Mouse (Mus musculus): Measurements from ENCODE around the gene Il18rap. TPM values are rescaled to one million over a fixed set of nuclear protein-coding genes. Genes with fewer than 3 reads are reported as not detected.

Il18rap gene
- polyA plus RNA-seq, 1 experiment from 2014 or later, result 0.15 TPM

DNA sequence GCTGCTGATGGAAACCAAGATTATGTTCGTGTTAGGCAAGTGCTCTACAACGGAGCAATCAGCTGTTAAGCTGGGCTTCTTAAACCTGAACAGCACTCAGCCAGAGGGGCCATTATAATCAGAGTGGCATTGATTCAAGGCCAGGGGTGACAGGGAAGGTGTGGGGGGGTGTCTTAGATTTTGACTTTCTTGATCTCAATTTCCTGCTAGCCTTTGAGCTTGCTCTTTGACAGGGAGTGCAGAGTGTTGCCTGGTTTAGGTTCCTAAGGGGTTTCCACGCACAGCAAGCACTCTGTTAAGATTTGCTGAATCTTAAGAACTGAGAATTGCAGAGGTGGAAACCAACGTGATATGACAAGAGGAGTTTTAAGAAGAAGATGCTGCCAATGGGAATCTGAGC lies 38.4 kb upstream of the Il18rap start:
- 74% methylated on average over 4 of the region's 4 CpGs for WGBS
- Histone ChIP-seq H3K4me1 (ENCODE audit: control insufficient read depth, insufficient read depth, low read length) (no peaks in the 10 kb centered on the region), H3K27me3 (ENCODE audit: control insufficient read depth, insufficient read depth, low read length) (no peaks in the 10 kb centered on the region), H3K9ac (ENCODE audit: low read length) (no peak overlapping the region), H3K4me2 (no peak overlapping the region), H3K9me3 (ENCODE audit: control insufficient read depth, low read length) (no peaks in the 10 kb centered on the region), H3K4me3 (ENCODE audit: low read depth, low read length) (no peak overlapping the region), H3K27ac (ENCODE audit: low read depth, low read length) (no peak overlapping the region), H3K36me3 (ENCODE audit: control insufficient read depth, insufficient read depth, low read length) (no peaks in the 10 kb centered on the region)
- ATAC-seq (ENCODE audit: low FRiP score), result no peak
- DNase-seq (ENCODE audit: low spot score, missing footprints), result no peak

DNA sequence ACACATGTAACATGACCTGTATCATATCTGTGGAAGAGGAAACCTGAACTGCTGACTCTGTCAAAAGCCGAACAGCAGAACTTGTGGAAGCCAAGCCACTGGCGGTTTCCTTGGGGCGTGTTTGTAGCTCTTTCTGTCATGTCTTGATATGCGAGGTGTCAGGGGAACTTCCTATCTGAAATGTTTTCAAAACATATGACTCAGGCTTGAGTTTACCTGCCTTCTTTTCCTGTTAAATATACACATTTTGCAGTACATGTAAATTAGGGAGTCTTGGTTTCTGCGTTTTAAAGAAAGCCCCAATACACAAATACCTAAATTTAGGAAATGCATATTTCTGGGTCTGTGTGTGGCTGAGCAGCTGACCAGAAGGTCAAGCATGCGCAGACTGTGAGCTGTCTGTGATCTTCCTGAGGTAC lies 35.6 kb upstream of the Il18rap start:
- DNase-seq (ENCODE audit: low spot score, missing footprints) (no peak), ATAC-seq (ENCODE audit: low FRiP score) (no peak)
- no peaks in the 10 kb centered on the region for H3K4me1 ChIP-seq (ENCODE audit: control insufficient read depth, insufficient read depth, low read length)
- 92% methylated on average over 6 of the region's 6 CpGs for WGBS
- no peak overlapping the region for H3K27ac ChIP-seq (ENCODE audit: low read depth, low read length)
- no peaks in the 10 kb centered on the region for H3K36me3 ChIP-seq (ENCODE audit: control insufficient read depth, insufficient read depth, low read length)
- H3K4me2 ChIP-seq, result no peak overlapping the region
- no peak overlapping the region for H3K9ac ChIP-seq (ENCODE audit: low read length)
- no peaks in the 10 kb centered on the region for H3K27me3 ChIP-seq (ENCODE audit: control insufficient read depth, insufficient read depth, low read length)
- no peak overlapping the region for H3K4me3 ChIP-seq (ENCODE audit: low read depth, low read length)
- H3K9me3 ChIP-seq (ENCODE audit: control insufficient read depth, low read length), result no peaks in the 10 kb centered on the region

DNA sequence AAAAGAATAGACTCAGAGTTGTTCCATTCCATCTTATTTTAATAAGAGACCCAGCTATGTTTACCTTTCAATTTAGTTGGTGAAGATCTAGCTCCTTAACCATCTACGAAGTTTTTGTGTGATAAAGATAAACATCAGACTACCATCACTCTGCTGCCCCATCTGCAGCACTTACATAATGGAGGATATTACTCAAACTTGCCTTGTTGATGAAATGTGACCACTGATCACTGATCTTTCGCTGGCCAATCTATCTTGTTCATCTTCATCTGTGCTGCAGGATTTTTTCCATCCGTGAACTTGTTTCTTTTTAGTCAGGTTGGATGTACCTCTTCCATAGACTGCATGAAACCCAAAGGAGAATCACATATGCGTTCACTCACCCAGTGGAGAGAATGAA lies 20.6 kb upstream of the Il18rap start:
- ATAC-seq (ENCODE audit: low FRiP score), result no peak
- Histone ChIP-seq H3K9ac (ENCODE audit: low read length) (no peak overlapping the region), H3K4me2 (no peak overlapping the region), H3K36me3 (ENCODE audit: control insufficient read depth, insufficient read depth, low read length) (no peaks in the 10 kb centered on the region), H3K27ac (ENCODE audit: low read depth, low read length) (no peak overlapping the region), H3K4me3 (ENCODE audit: low read depth, low read length) (no peak overlapping the region), H3K9me3 (ENCODE audit: control insufficient read depth, low read length) (no peaks in the 10 kb centered on the region), H3K27me3 (ENCODE audit: control insufficient read depth, insufficient read depth, low read length) (no peaks in the 10 kb centered on the region), H3K4me1 (ENCODE audit: control insufficient read depth, insufficient read depth, low read length) (no peaks in the 10 kb centered on the region)
- WGBS, result 87% methylated on average over 4 of the region's 4 CpGs
- DNase-seq (ENCODE audit: low spot score, missing footprints), result no peak

DNA sequence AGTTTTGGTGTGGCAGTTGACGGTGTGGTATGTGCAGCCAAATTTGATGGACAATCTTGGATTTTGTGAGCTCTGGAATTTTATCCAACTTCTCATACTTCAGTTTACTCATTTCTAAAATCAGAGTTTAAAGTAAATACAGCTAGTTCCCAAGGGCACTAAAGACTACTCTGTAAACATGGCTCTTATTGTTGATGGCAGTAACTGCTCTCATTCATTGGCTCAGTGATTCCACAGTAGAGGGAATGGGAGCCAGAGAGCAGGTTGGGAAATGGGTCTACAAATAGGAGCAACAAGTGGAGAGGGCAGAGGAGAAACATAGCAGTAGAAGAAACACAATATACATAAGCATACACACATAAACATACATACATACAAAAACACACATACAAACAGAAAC lies 15.5 kb upstream of the Il18rap start:
- H3K36me3 ChIP-seq (ENCODE audit: control insufficient read depth, insufficient read depth, low read length), result no peaks in the 10 kb centered on the region
- H3K9me3 ChIP-seq (ENCODE audit: control insufficient read depth, low read length), result no peaks in the 10 kb centered on the region
- H3K4me3 ChIP-seq (ENCODE audit: low read depth, low read length), result no peak overlapping the region
- H3K27ac ChIP-seq (ENCODE audit: low read depth, low read length), result no peak overlapping the region
- H3K4me2 ChIP-seq, result no peak overlapping the region
- DNase-seq (ENCODE audit: low spot score, missing footprints) (no peak), ATAC-seq (ENCODE audit: low FRiP score) (no peak)
- no peak overlapping the region for H3K9ac ChIP-seq (ENCODE audit: low read length)
- 96% methylated on average over 1 of the region's 1 CpGs for WGBS
- H3K4me1 ChIP-seq (ENCODE audit: control insufficient read depth, insufficient read depth, low read length), result no peaks in the 10 kb centered on the region
- no peaks in the 10 kb centered on the region for H3K27me3 ChIP-seq (ENCODE audit: control insufficient read depth, insufficient read depth, low read length)

DNA sequence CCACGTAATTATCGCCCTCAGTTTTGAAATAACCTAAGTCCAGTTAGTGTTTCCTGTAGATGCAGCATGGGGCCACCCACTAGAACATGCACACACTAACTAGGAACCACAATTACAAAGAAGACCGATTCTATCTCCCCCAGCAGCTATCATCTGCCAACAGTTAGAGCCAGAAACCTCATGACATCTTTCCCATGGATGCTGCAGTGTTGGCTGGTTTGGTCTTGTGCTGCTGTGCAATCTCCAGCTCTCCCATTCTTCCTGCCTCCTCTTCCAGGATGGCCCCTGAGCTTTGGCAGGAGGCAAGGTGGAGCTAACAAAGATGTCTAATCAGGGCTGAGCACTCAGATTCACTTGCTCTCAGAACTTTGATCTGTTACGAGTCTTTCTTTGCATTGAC lies 14.0 kb upstream of the Il18rap start:
- Histone ChIP-seq H3K27me3 (ENCODE audit: control insufficient read depth, insufficient read depth, low read length) (no peaks in the 10 kb centered on the region), H3K4me2 (no peak overlapping the region), H3K27ac (ENCODE audit: low read depth, low read length) (no peak overlapping the region), H3K4me3 (ENCODE audit: low read depth, low read length) (no peak overlapping the region), H3K9me3 (ENCODE audit: control insufficient read depth, low read length) (no peaks in the 10 kb centered on the region), H3K36me3 (ENCODE audit: control insufficient read depth, insufficient read depth, low read length) (no peaks in the 10 kb centered on the region), H3K4me1 (ENCODE audit: control insufficient read depth, insufficient read depth, low read length) (no peaks in the 10 kb centered on the region), H3K9ac (ENCODE audit: low read length) (no peak overlapping the region)
- DNase-seq (ENCODE audit: low spot score, missing footprints) (no peak), ATAC-seq (ENCODE audit: low FRiP score) (no peak)
- 82% methylated on average over 4 of the region's 4 CpGs for WGBS

DNA sequence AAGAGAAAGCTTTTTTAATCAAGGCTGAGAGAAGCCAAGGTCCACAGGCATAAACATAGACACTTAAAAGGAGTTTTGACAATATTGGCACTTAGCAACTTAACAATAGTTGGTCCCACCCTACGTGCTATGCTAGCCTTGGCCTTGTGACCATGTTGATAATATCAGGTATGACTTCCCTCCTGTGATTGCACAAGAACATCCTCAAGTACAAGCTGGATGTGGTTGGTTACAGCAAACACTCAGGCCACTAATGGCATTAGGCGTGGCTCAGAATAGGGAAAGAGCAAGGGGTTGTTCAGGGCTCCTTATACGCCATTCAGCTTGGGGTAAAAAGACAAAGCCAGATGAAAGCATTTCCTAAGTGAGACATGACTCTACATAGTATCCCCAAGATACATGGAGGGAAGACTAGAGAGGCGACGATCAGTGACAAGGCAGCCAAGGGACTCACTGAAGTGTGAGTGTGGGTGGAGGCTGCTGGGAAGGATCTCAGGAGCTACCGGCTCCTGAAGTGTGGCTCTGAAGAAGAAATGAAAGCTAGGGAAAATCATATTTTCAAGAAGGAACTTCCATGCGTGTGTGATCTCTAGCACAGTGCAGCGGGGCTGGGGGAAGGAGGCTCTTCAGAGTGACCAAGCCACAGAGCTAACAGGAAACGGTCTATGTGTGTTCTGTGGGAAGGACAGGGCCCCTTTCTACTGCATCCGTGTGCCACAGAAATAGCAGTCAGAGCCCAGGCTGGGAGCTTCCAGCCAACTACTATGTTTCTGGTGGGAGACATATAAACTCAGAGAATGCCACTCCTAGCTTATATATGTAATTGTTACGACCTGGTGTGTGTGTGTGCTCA lies 13.4 kb upstream of the Il18rap start:
- H3K27me3 ChIP-seq (ENCODE audit: control insufficient read depth, insufficient read depth, low read length), result no peaks in the 10 kb centered on the region
- no peak overlapping the region for H3K4me3 ChIP-seq (ENCODE audit: low read depth, low read length)
- WGBS, result 92% methylated on average over 11 of the region's 11 CpGs
- no peak overlapping the region for H3K27ac ChIP-seq (ENCODE audit: low read depth, low read length)
- no peaks in the 10 kb centered on the region for H3K9me3 ChIP-seq (ENCODE audit: control insufficient read depth, low read length)
- no peaks in the 10 kb centered on the region for H3K4me1 ChIP-seq (ENCODE audit: control insufficient read depth, insufficient read depth, low read length)
- no peaks in the 10 kb centered on the region for H3K36me3 ChIP-seq (ENCODE audit: control insufficient read depth, insufficient read depth, low read length)
- DNase-seq (ENCODE audit: low spot score, missing footprints) (no peak), ATAC-seq (ENCODE audit: low FRiP score) (no peak)
- no peak overlapping the region for H3K9ac ChIP-seq (ENCODE audit: low read length)
- no peak overlapping the region for H3K4me2 ChIP-seq

DNA sequence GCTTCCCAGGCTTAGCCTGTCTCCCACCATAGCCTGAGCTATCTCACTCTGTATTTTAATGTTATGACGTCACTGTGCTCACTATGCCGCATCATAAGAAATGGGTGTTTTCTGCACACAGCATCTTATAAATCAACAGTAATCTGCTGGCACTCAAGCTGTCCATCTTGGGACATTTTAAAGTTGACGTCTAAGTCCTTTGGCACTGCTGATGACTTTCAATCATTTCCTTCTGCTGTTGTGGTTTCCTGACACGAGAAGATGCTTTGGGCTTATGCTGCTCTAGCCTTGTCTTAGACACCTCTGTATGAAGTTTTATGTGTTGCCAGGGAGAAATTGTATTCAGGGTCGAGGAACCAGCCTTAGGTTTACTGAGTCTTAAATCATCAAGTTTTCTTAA lies 10.6 kb upstream of the Il18rap start:
- Histone ChIP-seq H3K27me3 (ENCODE audit: control insufficient read depth, insufficient read depth, low read length) (no peaks in the 10 kb centered on the region), H3K27ac (ENCODE audit: low read depth, low read length) (no peak overlapping the region), H3K36me3 (ENCODE audit: control insufficient read depth, insufficient read depth, low read length) (no peaks in the 10 kb centered on the region), H3K9ac (ENCODE audit: low read length) (no peak overlapping the region), H3K9me3 (ENCODE audit: control insufficient read depth, low read length) (no peaks in the 10 kb centered on the region), H3K4me2 (no peak overlapping the region), H3K4me1 (ENCODE audit: control insufficient read depth, insufficient read depth, low read length) (no peaks in the 10 kb centered on the region), H3K4me3 (ENCODE audit: low read depth, low read length) (no peak overlapping the region)
- ATAC-seq (ENCODE audit: low FRiP score) (no peak), DNase-seq (ENCODE audit: low spot score, missing footprints) (no peak)
- WGBS, result 84% methylated on average over 5 of the region's 5 CpGs

DNA sequence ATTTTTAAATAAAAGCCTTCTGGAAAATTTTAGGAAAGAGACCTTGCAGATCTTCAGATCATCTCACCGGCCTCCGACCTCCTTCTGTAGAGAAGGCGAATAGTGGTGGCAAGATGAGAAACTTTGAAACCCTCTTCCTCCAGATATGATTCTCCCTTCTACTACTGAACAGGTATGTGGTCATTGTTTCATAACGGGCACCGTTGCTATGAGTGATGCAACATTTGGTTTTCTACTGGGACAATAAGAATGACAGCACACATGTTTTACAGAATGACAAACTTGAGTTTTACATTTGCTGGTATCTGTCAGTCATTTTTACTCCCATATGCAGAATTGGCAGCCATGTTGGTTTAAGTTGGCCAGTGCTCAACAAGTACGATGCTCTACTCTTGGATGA lies 1.2 kb downstream of the Il18rap start:
- H3K4me1 ChIP-seq (ENCODE audit: control insufficient read depth, insufficient read depth, low read length), result no peaks in the 10 kb centered on the region
- H3K9me3 ChIP-seq (ENCODE audit: control insufficient read depth, low read length), result no peaks in the 10 kb centered on the region; the same call in 1 of the 2 replicates
- H3K27ac ChIP-seq (ENCODE audit: low read depth, low read length), result no peak overlapping the region
- no peaks in the 10 kb centered on the region for H3K36me3 ChIP-seq (ENCODE audit: control insufficient read depth, insufficient read depth, low read length)
- H3K27me3 ChIP-seq (ENCODE audit: control insufficient read depth, insufficient read depth, low read length), result no peaks in the 10 kb centered on the region
- DNase-seq (ENCODE audit: low spot score, missing footprints) (no peak), ATAC-seq (ENCODE audit: low FRiP score) (no peak)
- H3K4me2 ChIP-seq, result no peak overlapping the region
- 94% methylated on average over 6 of the region's 6 CpGs for WGBS
- no peak overlapping the region for H3K4me3 ChIP-seq (ENCODE audit: low read depth, low read length)
- no peak overlapping the region for H3K9ac ChIP-seq (ENCODE audit: low read length)

DNA sequence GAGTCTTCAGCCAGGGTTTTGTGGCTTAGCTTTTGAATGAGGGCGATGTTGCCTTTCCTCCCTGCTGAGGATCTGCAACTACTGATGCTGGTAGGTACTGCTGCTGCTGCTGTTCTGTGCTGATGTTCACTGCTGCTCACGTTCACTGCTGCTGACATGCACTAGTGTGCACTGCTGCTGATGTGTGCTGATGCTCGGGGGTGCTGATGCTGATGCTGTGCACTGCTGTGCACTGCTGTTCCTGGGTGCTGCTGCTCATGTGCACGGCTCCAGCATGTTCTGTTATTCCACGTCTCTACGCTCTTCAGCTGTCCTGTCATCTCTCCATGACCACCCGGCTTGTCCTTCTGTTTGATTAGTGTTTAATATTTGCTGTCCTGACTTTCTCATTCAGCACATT lies 7.8 kb downstream of the Il18rap start:
- 90% methylated on average over 7 of the region's 7 CpGs for WGBS
- ATAC-seq (ENCODE audit: low FRiP score) (no peak), DNase-seq (ENCODE audit: low spot score, missing footprints) (no peak)
- H3K27ac ChIP-seq (ENCODE audit: low read depth, low read length), result no peak overlapping the region
- no peaks in the 10 kb centered on the region for H3K36me3 ChIP-seq (ENCODE audit: control insufficient read depth, insufficient read depth, low read length)
- no peaks in the 10 kb centered on the region for H3K9me3 ChIP-seq (ENCODE audit: control insufficient read depth, low read length)
- no peaks in the 10 kb centered on the region for H3K4me1 ChIP-seq (ENCODE audit: control insufficient read depth, insufficient read depth, low read length)
- H3K9ac ChIP-seq (ENCODE audit: low read length), result no peak overlapping the region
- no peak overlapping the region for H3K4me3 ChIP-seq (ENCODE audit: low read depth, low read length)
- H3K4me2 ChIP-seq, result no peak overlapping the region
- H3K27me3 ChIP-seq (ENCODE audit: control insufficient read depth, insufficient read depth, low read length), result no peaks in the 10 kb centered on the region

All from midbrain, embryonic 11.5 days (tissue).